Mouse (Mus musculus) liver, embryonic 16.5 days (tissue): ENCODE measurements around the gene Gm11541. TPM values are rescaled to one million over a fixed set of nuclear protein-coding genes. Genes with fewer than 3 reads are reported as not detected.
"Not testable (repeated sequence)": the region's sequence is repeated elsewhere in the genome, so short reads cannot be mapped to it uniquely, and the experiment has no call there.

Source experiments
- ATAC-seq: fragments of 200-750 bp; cut with Nextera tagmentation; 2 replicates; pipeline ENCODE4 v1.8.0; 2017; ENCODE audit warnings: low read depth, mild to moderate bottlenecking, moderate number of reproducible peaks, moderate library complexity
- H3K27ac ChIP-seq: fragments of 300-500 bp; sonication (generic); 2 replicates; pipeline ENCODE4 v1.5.1; 2014; ENCODE audit warnings: mild to moderate bottlenecking, low read length
- H3K27me3 ChIP-seq: fragments of 300-500 bp; sonication (generic); 2 replicates; pipeline ENCODE4 v1.6.1; 2014; ENCODE audit warnings: low read depth, low read length, mixed read lengths; ENCODE audit not compliant: control insufficient read depth, insufficient read depth
- H3K36me3 ChIP-seq: fragments of 300-500 bp; sonication (generic); 2 replicates; pipeline ENCODE4 v1.6.1; 2014; ENCODE audit warnings: mild to moderate bottlenecking; ENCODE audit not compliant: control insufficient read depth, insufficient read depth
- H3K4me1 ChIP-seq: fragments of 300-500 bp; sonication (generic); 2 replicates; pipeline ENCODE4 v1.6.1; 2014; ENCODE audit warnings: low read depth, low read length, mixed read lengths; ENCODE audit not compliant: control insufficient read depth
- H3K4me2 ChIP-seq: fragments of 300-500 bp; sonication (generic); 2 replicates; pipeline ENCODE4 v1.6.1; 2014; ENCODE audit warnings: low read depth, low read length, mixed read lengths
- H3K4me3 ChIP-seq: fragments of 300-500 bp; sonication (generic); 2 replicates; pipeline ENCODE4 v1.5.1; 2014; ENCODE audit warnings: low read depth, mild to moderate bottlenecking, low read length
- H3K9ac ChIP-seq: fragments of 300-500 bp; sonication (generic); 2 replicates; pipeline ENCODE4 v1.6.1; 2014; ENCODE audit warnings: low read depth, low read length
- H3K9me3 ChIP-seq: fragments of 300-500 bp; sonication (generic); replicated peaks from 2 replicates; pipeline ENCODE4 v1.6.1; 2016; ENCODE audit warnings: low read length; ENCODE audit not compliant: control insufficient read depth
- WGBS: fragments of 180-500 bp; shearing (Covaris S2); extraction: QIAGEN DNeasy Blood & Tissue Kit; methylation state at CpG from one replicate; pipeline ENCODE4 v1.1.7; 2014; ENCODE audit not compliant: insufficient replicate concordance; 5-methylcytosine and 5-hydroxymethylcytosine counted together
- polyA plus RNA-seq: library from polyadenylated mRNA; unstranded; fragments of >200 nt; fragmentation: Nextera tagmentation; extraction: Ambion mirVana; gene quantifications from 2 replicates; pipeline ENCODE4 v1.2.1, GENCODE M21; 2015

Gm11541 gene
- polyA plus RNA-seq, 1 experiment from 2014 or later, result not detected

GRCm38 (mm10) chr11:94701401-94702215 is 2.7 kb downstream of the Gm11541 start:
- no peaks in the 10 kb centered on the region for H3K9me3 ChIP-seq
- 61% methylated on average over 27 of the region's 27 CpGs for WGBS
- no peaks in the 10 kb centered on the region for H3K36me3 ChIP-seq
- H3K4me1 ChIP-seq, result no peaks in the 10 kb centered on the region
- no peak overlapping the region for H3K4me2 ChIP-seq
- no peak overlapping the region for H3K9ac ChIP-seq
- no peak overlapping the region for H3K27ac ChIP-seq
- H3K4me3 ChIP-seq, result no peak overlapping the region
- no peaks in the 10 kb centered on the region for H3K27me3 ChIP-seq
- ATAC-seq, result no peak

GRCm38 (mm10) chr11:94699399-94699798 is 4.9 kb downstream of the Gm11541 start:
- WGBS, result 78% methylated on average over 3 of the region's 3 CpGs
- H3K27me3 ChIP-seq, result no peaks in the 10 kb centered on the region
- H3K9me3 ChIP-seq, result no peaks in the 10 kb centered on the region
- H3K4me3 ChIP-seq, result no peak overlapping the region
- H3K4me1 ChIP-seq, result no peaks in the 10 kb centered on the region
- H3K36me3 ChIP-seq, result no peaks in the 10 kb centered on the region
- no peak for ATAC-seq
- H3K27ac ChIP-seq, result no peak overlapping the region
- H3K4me2 ChIP-seq, result no peak overlapping the region
- H3K9ac ChIP-seq, result no peak overlapping the region

- WGBS, result 34% methylated on average over 13 of the region's 13 CpGs
- no peak for ATAC-seq
- H3K36me3 ChIP-seq, result no peaks in the 10 kb centered on the region
- no peak overlapping the region for H3K4me3 ChIP-seq
- no peak overlapping the region for H3K27ac ChIP-seq
- no peak overlapping the region for H3K9ac ChIP-seq
- H3K4me2 ChIP-seq, result no peak overlapping the region
- H3K27me3 ChIP-seq, result no peaks in the 10 kb centered on the region
- H3K4me1 ChIP-seq, result no peaks in the 10 kb centered on the region
- no peaks in the 10 kb centered on the region for H3K9me3 ChIP-seq
Measured at GRCm38 (mm10) chr11:94697703-94698464, 6.4 kb downstream of the Gm11541 start.

GRCm38 (mm10) chr11:94697140-94697539 is 7.2 kb downstream of the Gm11541 start:
- no peak overlapping the region for H3K9ac ChIP-seq
- no peaks in the 10 kb centered on the region for H3K9me3 ChIP-seq
- no peak overlapping the region for H3K4me2 ChIP-seq
- H3K36me3 ChIP-seq, result no peaks in the 10 kb centered on the region
- no peaks in the 10 kb centered on the region for H3K27me3 ChIP-seq
- H3K27ac ChIP-seq, result no peak overlapping the region
- no peaks in the 10 kb centered on the region for H3K4me1 ChIP-seq
- ATAC-seq, result no peak
- no peak overlapping the region for H3K4me3 ChIP-seq
- WGBS, result 71% methylated on average over 2 of the region's 2 CpGs

- WGBS, result 40% methylated on average over 6 of the region's 6 CpGs
- H3K9ac ChIP-seq, result no peak overlapping the region
- H3K4me3 ChIP-seq, result no peak overlapping the region
- no peaks in the 10 kb centered on the region for H3K4me1 ChIP-seq
- H3K27ac ChIP-seq, result no peak overlapping the region
- no peak for ATAC-seq
- no peaks in the 10 kb centered on the region for H3K9me3 ChIP-seq
- no peak overlapping the region for H3K4me2 ChIP-seq
- H3K27me3 ChIP-seq, result no peaks in the 10 kb centered on the region
- no peaks in the 10 kb centered on the region for H3K36me3 ChIP-seq
Measured at GRCm38 (mm10) chr11:94695508-94695907, 8.8 kb downstream of the Gm11541 start.

- H3K27me3 ChIP-seq, ATAC-seq, H3K4me3 ChIP-seq, H3K4me1 ChIP-seq, H3K9ac ChIP-seq, H3K36me3 ChIP-seq, H3K4me2 ChIP-seq, H3K9me3 ChIP-seq, H3K27ac ChIP-seq: not testable (repeated sequence)
Measured at GRCm38 (mm10) chr11:94692502-94692901, 11.8 kb downstream of the Gm11541 start.

- H3K9ac ChIP-seq, result no peak overlapping the region
- 20% methylated on average over 6 of the region's 6 CpGs for WGBS
- H3K4me1 ChIP-seq, result no peaks in the 10 kb centered on the region
- H3K9me3 ChIP-seq, result no peaks in the 10 kb centered on the region
- no peak overlapping the region for H3K4me3 ChIP-seq
- no peak overlapping the region for H3K4me2 ChIP-seq
- H3K27me3 ChIP-seq, result no peaks in the 10 kb centered on the region
- H3K36me3 ChIP-seq, result no peaks in the 10 kb centered on the region
- ATAC-seq, result no peak
- no peak overlapping the region for H3K27ac ChIP-seq
Measured at GRCm38 (mm10) chr11:94687178-94687577, 17.1 kb downstream of the Gm11541 start.

- WGBS, result 63% methylated on average over 7 of the region's 7 CpGs
- no peaks in the 10 kb centered on the region for H3K36me3 ChIP-seq
- H3K27ac ChIP-seq, result no peak overlapping the region
- H3K4me2 ChIP-seq, result no peak overlapping the region
- no peak overlapping the region for H3K9ac ChIP-seq
- no peaks in the 10 kb centered on the region; the same call in 1 of the 2 replicates for H3K4me1 ChIP-seq
- H3K9me3 ChIP-seq, result no peaks in the 10 kb centered on the region
- no peaks in the 10 kb centered on the region; the same call in 1 of the 2 replicates for H3K27me3 ChIP-seq
- ATAC-seq, result no peak
- no peak overlapping the region for H3K4me3 ChIP-seq
Measured at GRCm38 (mm10) chr11:94682427-94682826, 21.9 kb downstream of the Gm11541 start.

- Histone ChIP-seq H3K9ac (no peak overlapping the region), H3K4me1 (peaks cover 2% of the 10 kb centered on the region)
- WGBS, result 66% methylated on average over 4 of the region's 4 CpGs
Measured at GRCm38 (mm10) chr11:94681640-94682039, 22.7 kb downstream of the Gm11541 start.

More at GRCm38 (mm10) chr11:94681640-94682039, 22.7 kb downstream of the Gm11541 start:
- no peaks in the 10 kb centered on the region for H3K36me3 ChIP-seq
- H3K27me3 ChIP-seq, result no peaks in the 10 kb centered on the region; the same call in 1 of the 2 replicates
- H3K9me3 ChIP-seq, result no peaks in the 10 kb centered on the region
- H3K4me3 ChIP-seq, result no peak overlapping the region
- no peak for ATAC-seq
- H3K4me2 ChIP-seq, result no peak overlapping the region
- H3K27ac ChIP-seq, result no peak overlapping the region
